Mouse (Mus musculus) limb, embryonic 14.5 days (tissue): ENCODE measurements around the gene Spata31d1b. TPM values are rescaled to one million over a fixed set of nuclear protein-coding genes. Genes with fewer than 3 reads are reported as not detected.
"Not testable (repeated sequence)": the region's sequence is repeated elsewhere in the genome, so short reads cannot be mapped to it uniquely, and the experiment has no call there.

Experiments used
- ATAC-seq: fragments of 200-750 bp; cut with Nextera tagmentation; 2 replicates; pipeline ENCODE4 v1.8.0; 2017; ENCODE audit warnings: low read depth, moderate number of reproducible peaks, moderate TSS enrichment; ENCODE audit not compliant: low FRiP score
- DNase-seq: peaks from one replicate; pipeline ENCODE4 v3.0.0-alpha.2; 2015; ENCODE audit warnings: low spot score
- H3K27ac ChIP-seq: fragments of 300-500 bp; sonication (generic); replicated peaks from 2 replicates; pipeline ENCODE4 v1.5.1; 2014; ENCODE audit warnings: low read depth, mild to moderate bottlenecking, low read length, moderate library complexity, mixed read lengths
- H3K27me3 ChIP-seq: fragments of 300-500 bp; sonication (generic); 2 replicates; pipeline ENCODE4 v1.6.1; 2014; ENCODE audit warnings: low read length, mixed read lengths; ENCODE audit not compliant: control insufficient read depth, insufficient read depth
- H3K36me3 ChIP-seq: fragments of 300-500 bp; sonication (generic); 2 replicates; pipeline ENCODE4 v1.6.1; 2014; ENCODE audit warnings: mild to moderate bottlenecking, low read length, moderate library complexity, mixed read lengths; ENCODE audit not compliant: control insufficient read depth, insufficient read depth
- H3K4me1 ChIP-seq: fragments of 300-500 bp; sonication (generic); 2 replicates; pipeline ENCODE4 v1.6.1; 2014; ENCODE audit warnings: antibody characterized with exemption, low read length, mixed read lengths; ENCODE audit not compliant: control insufficient read depth, insufficient read depth
- H3K4me2 ChIP-seq: fragments of 300-500 bp; sonication (generic); replicated peaks from 2 replicates; pipeline ENCODE4 v1.6.1; 2014; ENCODE audit warnings: low read depth, mild to moderate bottlenecking, low read length, moderate library complexity; ENCODE audit not compliant: severe bottlenecking
- H3K4me3 ChIP-seq: fragments of 300-500 bp; sonication (generic); replicated peaks from 2 replicates; pipeline ENCODE4 v1.5.1; 2014; ENCODE audit warnings: low read length
- H3K9ac ChIP-seq: fragments of 300-500 bp; sonication (generic); 2 replicates; pipeline ENCODE4 v1.6.1; 2014; ENCODE audit warnings: mild to moderate bottlenecking, low read depth, low read length, moderate library complexity; ENCODE audit not compliant: severe bottlenecking
- H3K9me3 ChIP-seq: fragments of 300-500 bp; sonication (generic); 2 replicates; pipeline ENCODE4 v1.6.1; 2016; ENCODE audit warnings: low read length; ENCODE audit not compliant: control insufficient read depth
- POLR2A ChIP-seq: fragments of 200-500 bp; IDR thresholded peaks from 2 replicates; pipeline ENCODE4 v1.8.0; 2012; ENCODE audit warnings: inconsistent platforms, mild to moderate bottlenecking, moderate library complexity, borderline replicate concordance; ENCODE audit not compliant: insufficient read depth, insufficient read length; ENCODE audit errors: extremely low read depth
- WGBS: fragments of 180-500 bp; shearing (Covaris S2); extraction: QIAGEN DNeasy Blood & Tissue Kit; methylation state at CpG from one replicate; pipeline ENCODE4 v1.1.7; 2014; 5-methylcytosine and 5-hydroxymethylcytosine counted together
- polyA plus RNA-seq, 2 experiments: library from polyadenylated mRNA; depleted of rRNA in 1 of 2; stranded (reverse) in 1 of 2; unstranded in 1 of 2; fragments of >200 nt; fragmentation: Nextera tagmentation in 1 of 2; extraction: Ambion mirVana in 1 of 2; gene quantifications; 2 replicates each; pipeline versions ENCODE4 v1.2.1 to v1.2.3; 2012 to 2014

Gene Spata31d1b
- polyA plus RNA-seq, 2 experiments = 0.04 TPM; not detected in 1

- H3K9me3 ChIP-seq = no peaks in the 10 kb centered on the region
- H3K27ac ChIP-seq = no peak overlapping the region
- no peak for DNase-seq
- peaks cover 5% of the 10 kb centered on the region; the same call in 1 of the 2 replicates for H3K4me1 ChIP-seq
- H3K9ac ChIP-seq = peak overlapping the region; percentile 38; the same call in 1 of the 2 replicates
- 22% methylated on average over 29 of the region's 29 CpGs for WGBS
- H3K4me3 ChIP-seq = peak overlapping the region; percentile 17; the same call in 1 of the 2 replicates
- no peak for TF ChIP-seq POLR2A
- no peaks in the 10 kb centered on the region for H3K36me3 ChIP-seq
- peak overlapping the region; percentile 44 for H3K4me2 ChIP-seq
- ATAC-seq = no peak
- no peaks in the 10 kb centered on the region for H3K27me3 ChIP-seq
These were observed 14.2 kb downstream of the Spata31d1b start for GRCm38 (mm10) chr13:59726139-59726867.

- Histone ChIP-seq H3K4me2 (no peak overlapping the region), H3K9ac (no peak overlapping the region), H3K9me3 (no peaks in the 10 kb centered on the region), H3K4me1 (peaks cover 5% of the 10 kb centered on the region; the same call in 1 of the 2 replicates), H3K27ac (no peak overlapping the region), H3K27me3 (no peaks in the 10 kb centered on the region), H3K4me3 (no peak overlapping the region), H3K36me3 (no peaks in the 10 kb centered on the region)
- ATAC-seq (peak; percentile 76; the same call in 1 of the 2 replicates), DNase-seq (peak; percentile 85)
- TF ChIP-seq POLR2A = no peak
- WGBS = 23% methylated on average over 7 of the region's 7 CpGs
These were observed 16.5 kb downstream of the Spata31d1b start for GRCm38 (mm10) chr13:59728378-59729093.

- Histone ChIP-seq H3K27me3 (no peaks in the 10 kb centered on the region), H3K36me3 (no peaks in the 10 kb centered on the region), H3K27ac (no peak within 1 kb of the TSS), H3K9ac (no peak within 1 kb of the TSS; the same call in 1 of the 2 replicates), H3K4me3 (no peak within 1 kb of the TSS), H3K9me3 (no peaks in the 10 kb centered on the region), H3K4me1 (no peaks in the 10 kb centered on the region), H3K4me2 (no peak within 1 kb of the TSS)
- no peak for TF ChIP-seq POLR2A
- ATAC-seq = no peak
- 40% methylated on average over 7 of the region's 7 CpGs for WGBS
- DNase-seq = no peak
These were observed 19.6 kb downstream of the Spata31d1b start, which contains the start of gene Spata31d1d for GRCm38 (mm10) chr13:59731652-59732051. Spata31d1d (minus strand) TSS chr13:59731752.

GRCm38 (mm10) chr13:59733936-59734335, 21.9 kb downstream of the Spata31d1b start:
- ATAC-seq (no peak), DNase-seq (no peak)
- Histone ChIP-seq H3K9ac (no peak overlapping the region), H3K4me3 (no peak overlapping the region), H3K4me2 (no peak overlapping the region), H3K9me3 (no peaks in the 10 kb centered on the region), H3K36me3 (no peaks in the 10 kb centered on the region), H3K27ac (no peak overlapping the region), H3K4me1 (no peaks in the 10 kb centered on the region), H3K27me3 (no peaks in the 10 kb centered on the region)
- no peak for TF ChIP-seq POLR2A
- 89% methylated on average over 2 of the region's 4 CpGs for WGBS

GRCm38 (mm10) chr13:59734347-59734746, 22.3 kb downstream of the Spata31d1b start:
- H3K4me2 ChIP-seq, H3K4me3 ChIP-seq, H3K4me1 ChIP-seq, DNase-seq, H3K9me3 ChIP-seq, H3K27me3 ChIP-seq, H3K27ac ChIP-seq, ATAC-seq, H3K36me3 ChIP-seq, H3K9ac ChIP-seq: not testable (repeated sequence)
- WGBS = 42% methylated on average over 6 of the region's 6 CpGs
